Mouse (Mus musculus) kidney, adult 9 months (tissue): ENCODE results near the gene Gm43951.
"Not testable (repeated sequence)": the region's sequence is repeated elsewhere in the genome, so short reads cannot be mapped to it uniquely, and the experiment has no call there.

Experiments used
- DNase-seq: peaks from one replicate; pipeline ENCODE4 v3.0.0; 2022

Gene Gm43951

GRCm38 (mm10) chr11:72196506-72196905 lies 10.1 kb downstream of the Gm43951 start:
- DNase-seq = no peak

- no peak for DNase-seq
These were observed 12.4 kb downstream of the Gm43951 start for GRCm38 (mm10) chr11:72194259-72194658.

- no peak for DNase-seq
These were observed 15.8 kb downstream of the Gm43951 start for GRCm38 (mm10) chr11:72190857-72191256.

GRCm38 (mm10) chr11:72184252-72184651 lies 22.4 kb downstream of the Gm43951 start:
- no peak for DNase-seq

- no peak for DNase-seq
These were observed 25.5 kb downstream of the Gm43951 start for GRCm38 (mm10) chr11:72181136-72181535.

GRCm38 (mm10) chr11:72180556-72180955 lies 26.1 kb downstream of the Gm43951 start:
- DNase-seq = no peak

GRCm38 (mm10) chr11:72176553-72176952 lies 30.1 kb downstream of the Gm43951 start:
- no peak for DNase-seq

GRCm38 (mm10) chr11:72175966-72176365 lies 30.7 kb downstream of the Gm43951 start:
- no peak for DNase-seq

- DNase-seq = no peak
These were observed 31.9 kb downstream of the Gm43951 start for GRCm38 (mm10) chr11:72174721-72175120.

- DNase-seq = no peak
These were observed 33.1 kb downstream of the Gm43951 start for GRCm38 (mm10) chr11:72173506-72173905.

- DNase-seq = not testable (repeated sequence)
These were observed 34.7 kb downstream of the Gm43951 start for GRCm38 (mm10) chr11:72171906-72172305.

GRCm38 (mm10) chr11:72169871-72170270 lies 36.8 kb downstream of the Gm43951 start:
- no peak for DNase-seq

GRCm38 (mm10) chr11:72163198-72163597 lies 43.4 kb downstream of the Gm43951 start:
- no peak for DNase-seq

GRCm38 (mm10) chr11:72156624-72157023 lies 50.0 kb downstream of the Gm43951 start:
- DNase-seq = no peak

- no peak for DNase-seq
These were observed 50.6 kb downstream of the Gm43951 start for GRCm38 (mm10) chr11:72155981-72156428.

- no peak for DNase-seq
These were observed 51.3 kb downstream of the Gm43951 start for GRCm38 (mm10) chr11:72155186-72155980.
